In the genomic region with DNA sequence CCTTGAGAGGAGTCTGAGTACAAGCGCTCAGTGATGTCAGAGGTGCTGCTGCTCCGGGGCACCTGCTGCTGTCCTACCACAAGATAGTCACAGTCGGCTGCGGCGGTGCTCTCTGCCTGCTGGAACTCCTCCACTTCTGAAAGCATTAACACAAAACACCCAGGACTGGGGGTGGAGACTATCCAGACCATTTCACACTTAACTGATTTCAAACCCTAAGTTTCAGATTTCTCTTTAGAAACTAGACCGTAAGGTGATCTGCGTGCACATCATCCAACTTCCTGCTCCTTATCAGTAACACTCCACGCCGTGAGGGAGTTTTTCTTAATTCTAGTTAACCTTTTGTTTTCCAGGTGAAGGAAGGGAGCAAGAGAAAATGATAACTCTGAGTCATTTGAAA, we compare ENCODE assay signal across 15 mouse cellular contexts.
"Had no signal": no experiment of that assay in that cellular context is flagged by ENCODE, and none has a peak within 500 bp of the region (broad histone marks: within the 10 kb centered on the region; RNA-seq: fewer than 3 reads in every experiment).

No protein-coding gene starts in this region.

- H3K36me3 ChIP-seq: limb, embryonic 15.5 days; lung, embryonic 15.5 days; midbrain, embryonic 12.5 days; stomach, embryonic 15.5 days had no signal

- H3K9me3 ChIP-seq: limb, embryonic 15.5 days; liver, embryonic 12.5 days; lung, embryonic 15.5 days; midbrain, embryonic 12.5 days; neural tube, embryonic 13.5 days; stomach, embryonic 15.5 days had no signal

- H3K4me1 ChIP-seq: limb, embryonic 15.5 days; stomach, embryonic 15.5 days had no signal

- H3K27ac ChIP-seq: limb, embryonic 15.5 days; liver, embryonic 12.5 days; lung, embryonic 15.5 days; midbrain, embryonic 12.5 days; neural tube, embryonic 13.5 days; stomach, embryonic 15.5 days had no signal

- DNase-seq: kidney, adult 9 months; layer of hippocampus, adult 9-11 months; layer of hippocampus, postnatal 36 days; retina, postnatal 1 day; right cerebral cortex, postnatal 4 days; spleen, adult 18-20 months; thymus, adult 18-20 months; thymus, postnatal 14 days had no signal

- H3K4me2 ChIP-seq: limb, embryonic 15.5 days; liver, embryonic 12.5 days; lung, embryonic 15.5 days; midbrain, embryonic 12.5 days; neural tube, embryonic 13.5 days; stomach, embryonic 15.5 days had no signal

- ATAC-seq: liver, embryonic 12.5 days; midbrain, embryonic 16.5 days had no signal

- H3K9ac ChIP-seq: limb, embryonic 15.5 days; liver, embryonic 12.5 days; lung, embryonic 15.5 days; midbrain, embryonic 12.5 days; neural tube, embryonic 13.5 days; stomach, embryonic 15.5 days had no signal

- H3K4me3 ChIP-seq: limb, embryonic 15.5 days; liver, embryonic 12.5 days; lung, embryonic 15.5 days; midbrain, embryonic 12.5 days; neural tube, embryonic 13.5 days; stomach, embryonic 15.5 days had no signal

- H3K27me3 ChIP-seq: limb, embryonic 15.5 days; liver, embryonic 12.5 days; lung, embryonic 15.5 days; midbrain, embryonic 12.5 days; neural tube, embryonic 13.5 days; stomach, embryonic 15.5 days had no signal
